Comparison of ENCODE assay signal across 35 mouse cellular contexts in the genomic region with DNA sequence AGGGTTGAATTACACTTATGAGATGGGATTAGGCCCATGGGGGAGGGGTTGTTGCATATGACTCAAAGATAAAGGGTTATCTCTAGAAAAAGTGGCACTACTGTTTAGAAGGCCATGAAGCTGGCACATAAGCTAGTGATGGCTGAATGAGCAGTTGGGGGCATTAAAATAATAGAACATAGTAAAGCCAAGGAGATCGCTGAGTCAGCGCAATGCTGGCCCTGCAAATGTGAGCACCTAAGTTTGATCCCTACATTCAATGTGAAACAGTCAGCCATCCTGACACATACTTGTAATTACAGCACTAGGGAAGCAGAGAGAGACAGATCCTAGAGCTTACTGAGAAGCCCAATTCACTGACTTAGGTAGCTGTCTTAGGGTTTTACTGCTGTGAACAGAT.
"Had no signal": no experiment of that assay in that cellular context is flagged by ENCODE, and none has a peak within 500 bp of the region (broad histone marks: within the 10 kb centered on the region; RNA-seq: fewer than 3 reads in every experiment).

No protein-coding gene starts in this region.

- ATAC-seq: hindbrain, embryonic 16.5 days; hindbrain, postnatal 0 days; inflammation-experienced regulatory T-cells, adult 6 months; intestine, embryonic 15.5 days; intestine, embryonic 16.5 days; intestine, postnatal 0 days had no signal

- H3K4me2 ChIP-seq: heart, embryonic 11.5 days; heart, embryonic 12.5 days; heart, embryonic 13.5 days; heart, embryonic 15.5 days; hindbrain, embryonic 12.5 days; hindbrain, embryonic 13.5 days; hindbrain, embryonic 14.5 days; hindbrain, embryonic 15.5 days; intestine, embryonic 15.5 days; kidney, embryonic 15.5 days had no signal

- H3K27me3 ChIP-seq: heart, embryonic 12.5 days; heart, embryonic 15.5 days; hindbrain, embryonic 12.5 days; hindbrain, embryonic 13.5 days; hindbrain, embryonic 15.5 days; intestine, embryonic 15.5 days; kidney, embryonic 15.5 days had no signal

- H3K4me3 ChIP-seq: heart, embryonic 10.5 days; heart, embryonic 12.5 days; heart, embryonic 13.5 days; heart, embryonic 15.5 days; hindbrain, embryonic 10.5 days; hindbrain, embryonic 12.5 days; hindbrain, embryonic 13.5 days; hindbrain, embryonic 15.5 days; intestine, embryonic 15.5 days; kidney, embryonic 15.5 days; layer of hippocampus, adult 2 months had no signal

- H3K9me3 ChIP-seq: heart, embryonic 10.5 days; heart, embryonic 13.5 days; heart, embryonic 15.5 days; hindbrain, embryonic 10.5 days; hindbrain, embryonic 12.5 days; hindbrain, embryonic 13.5 days; hindbrain, embryonic 15.5 days; intestine, embryonic 15.5 days; kidney, embryonic 15.5 days had no signal

- H3K9ac ChIP-seq: heart, embryonic 12.5 days; heart, embryonic 13.5 days; heart, embryonic 15.5 days; hindbrain, embryonic 12.5 days; hindbrain, embryonic 13.5 days; hindbrain, embryonic 14.5 days; hindbrain, embryonic 15.5 days; intestine, embryonic 15.5 days; kidney, embryonic 15.5 days had no signal

- DNase-seq: heart, postnatal 10 days; heart, postnatal 14 days; heart, postnatal 36 days; heart, postnatal 4 days; kidney, adult 11 months; kidney, adult 18-20 months; kidney, adult 2 months; kidney, adult 8-10 months; kidney, adult 9 months; kidney, postnatal 10 days; kidney, postnatal 14 days; kidney, postnatal 25 days; kidney, postnatal 36 days; kidney, postnatal 4 days; layer of hippocampus, adult 9-11 months; layer of hippocampus, postnatal 36 days had no signal

- H3K27ac ChIP-seq: heart, embryonic 10.5 days; heart, embryonic 13.5 days; heart, embryonic 15.5 days; hindbrain, embryonic 10.5 days; hindbrain, embryonic 12.5 days; hindbrain, embryonic 13.5 days; hindbrain, embryonic 14.5 days; hindbrain, embryonic 15.5 days; hindbrain, postnatal 0 days; intestine, embryonic 15.5 days; kidney, embryonic 15.5 days; kidney, postnatal 0 days; layer of hippocampus, adult 2 months had no signal

- H3K4me1 ChIP-seq: heart, embryonic 15.5 days; hindbrain, embryonic 12.5 days; hindbrain, embryonic 15.5 days; intestine, embryonic 15.5 days; kidney, embryonic 15.5 days had no signal

- H3K36me3 ChIP-seq: heart, embryonic 10.5 days; heart, embryonic 12.5 days; heart, embryonic 13.5 days; heart, embryonic 15.5 days; hindbrain, embryonic 10.5 days; hindbrain, embryonic 12.5 days; hindbrain, embryonic 13.5 days; hindbrain, embryonic 15.5 days; intestine, embryonic 15.5 days; kidney, embryonic 15.5 days had no signal
